Mouse (Mus musculus) E14TG2a.4 (cell line): ENCODE measurements around the gene Hoxd13.

Experiments used
- CTCF ChIP-seq: conservative IDR thresholded peaks from 2 replicates; pipeline ENCODE4 v1.5.1; 2014; ENCODE audit warnings: low read length
- POU5F1 ChIP-seq: IDR thresholded peaks from 2 replicates; pipeline ENCODE4 v1.6.1; 2014; ENCODE audit warnings: low read length, borderline replicate concordance

- TF ChIP-seq CTCF (no peak), POU5F1 (no peak)
Measured at GRCm38 (mm10) chr2:74678891-74679595, 10.9 kb downstream of the Hoxd13 start, which contains the start of gene Hoxd11.
